Mouse (Mus musculus): ENCODE results near the gene Olfr406. TPM values are rescaled to one million over a fixed set of nuclear protein-coding genes. Genes with fewer than 3 reads are reported as not detected.

Olfr406 gene
- not detected for polyA plus RNA-seq (2017; shearing (Covaris generic))

DNA sequence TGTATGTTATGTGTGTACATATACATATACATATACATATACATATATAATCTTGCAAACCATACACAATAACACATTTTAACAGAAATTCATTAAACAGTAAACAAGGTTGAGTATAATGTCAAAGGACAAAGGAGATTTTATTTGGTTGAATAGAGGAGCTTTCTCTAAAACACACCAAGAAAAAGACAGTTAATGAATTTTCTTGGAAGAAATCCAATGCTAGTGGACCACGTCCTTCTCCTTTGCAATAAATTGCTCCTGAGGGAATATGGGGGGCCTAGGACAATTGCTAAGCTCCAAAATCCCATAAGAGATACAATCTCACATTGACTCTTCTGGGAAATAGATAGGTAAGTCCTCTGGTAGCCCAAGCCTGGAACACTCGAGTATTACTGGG, at the start of gene Olfr406:
Gene Olfr406, plus strand, starts transcription at position 301 of the 400 bp plus-strand sequence.

DNA sequence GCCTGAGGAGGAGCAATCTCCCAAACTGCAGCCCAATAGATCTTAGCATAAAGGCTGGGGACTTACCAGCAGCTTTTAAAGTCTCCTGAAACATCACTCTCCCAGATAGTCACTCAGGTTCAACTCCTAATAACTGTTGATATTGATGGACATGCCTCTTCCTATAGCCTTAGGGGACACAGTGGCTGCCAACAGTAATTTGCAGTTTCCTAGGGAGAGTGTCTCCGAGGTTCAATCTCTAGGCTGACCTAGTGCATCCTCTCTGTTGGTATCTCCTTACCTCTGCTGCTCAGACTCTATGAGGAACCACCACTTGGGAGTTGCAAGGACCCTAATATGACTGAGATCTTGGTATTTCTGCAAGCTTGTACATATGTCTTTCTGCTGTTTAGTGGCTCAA, 48.3 kb upstream of the Olfr406 start, which contains the start of gene Olfr43:
Gene Olfr43, minus strand, starts transcription at position 101 of the 400 bp plus-strand sequence.

DNA sequence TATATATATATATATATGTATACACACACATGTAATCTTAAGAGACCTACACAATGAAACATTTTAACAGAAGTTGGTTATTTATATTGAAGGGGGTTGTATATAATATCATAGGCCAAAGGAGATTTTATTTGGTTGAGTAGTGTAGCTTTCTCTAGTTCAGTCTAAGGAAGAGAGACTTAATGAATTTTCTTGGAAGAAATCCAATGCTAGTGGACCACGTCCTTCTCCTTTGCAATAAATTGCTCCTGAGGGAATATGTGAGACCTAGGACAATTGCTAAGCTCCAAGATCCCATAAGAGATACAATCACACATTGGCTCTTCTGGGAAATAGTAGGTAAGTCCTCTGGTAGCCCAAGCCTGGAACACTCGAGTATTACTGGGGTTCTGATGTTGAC, 23.8 kb downstream of the Olfr406 start, which contains the start of gene Olfr59:
Gene Olfr59, plus strand, starts transcription at position 301 of the 400 bp plus-strand sequence.

Other genes starting within 250 kb of the Olfr406 start
- gene Olfr139, start 203.3 kb upstream of the Olfr406 start, polyA plus RNA-seq (2017; shearing (Covaris generic)), result not detected
- not detected for gene Olfr399, start 203.2 kb upstream of the Olfr406 start, polyA plus RNA-seq (2017; shearing (Covaris generic))
- not detected for gene Zfp616, start 189.9 kb upstream of the Olfr406 start, polyA plus RNA-seq (2017; shearing (Covaris generic))
- not detected for gene Olfr401, start 146.1 kb upstream of the Olfr406 start, polyA plus RNA-seq (2017; shearing (Covaris generic))
- not detected for gene Olfr402, start 106.3 kb upstream of the Olfr406 start, polyA plus RNA-seq (2017; shearing (Covaris generic))
- not detected for gene Olfr403, start 73.6 kb upstream of the Olfr406 start, polyA plus RNA-seq (2017; shearing (Covaris generic))
- not detected for gene Olfr43, start 48.4 kb upstream of the Olfr406 start, polyA plus RNA-seq (2017; shearing (Covaris generic))
- not detected for gene Olfr59, start 23.9 kb downstream of the Olfr406 start, polyA plus RNA-seq (2017; shearing (Covaris generic))
- gene Olfr410, start 78.2 kb downstream of the Olfr406 start, polyA plus RNA-seq (2017; shearing (Covaris generic)), result not detected
- gene Olfr411, start 92.8 kb downstream of the Olfr406 start, polyA plus RNA-seq (2017; shearing (Covaris generic)), result not detected
- not detected for gene Olfr412, start 102.3 kb downstream of the Olfr406 start, polyA plus RNA-seq (2017; shearing (Covaris generic))

All from inflammation-experienced regulatory T-cells, adult 16 weeks (primary cell).